Mouse (Mus musculus): ENCODE measurements around the gene Ankrd65. TPM values are rescaled to one million over a fixed set of nuclear protein-coding genes. Genes with fewer than 3 reads are reported as not detected.

Gene Ankrd65
- polyA plus RNA-seq, 1 experiment from 2014 or later, result not detected

- Histone ChIP-seq H3K4me3 (replicated peaks; ENCODE audit: low read length) (no peak overlapping the region), H3K36me3 (ENCODE audit: control insufficient read depth, insufficient read depth) (no peaks in the 10 kb centered on the region), H3K27me3 (replicated peaks; ENCODE audit: control insufficient read depth, insufficient read depth, low read length) (no peaks in the 10 kb centered on the region; the same call in 1 of the 2 replicates), H3K4me1 (replicated peaks; ENCODE audit: control insufficient read depth, insufficient read depth, low read length) (peaks cover 18% of the 10 kb centered on the region), H3K9ac (replicated peaks; ENCODE audit: low read depth, low read length) (no peak overlapping the region), H3K4me2 (ENCODE audit: low read length) (no peak overlapping the region), H3K27ac (ENCODE audit: low read length) (no peak overlapping the region), H3K9me3 (ENCODE audit: control insufficient read depth, low read length) (no peaks in the 10 kb centered on the region)
- 62% methylated on average over 8 of the region's 8 CpGs for WGBS
- ATAC-seq, result no peak
Measured at GRCm38 (mm10) chr4:155838187-155839153, 48.2 kb downstream of the Ankrd65 start.

GRCm38 (mm10) chr4:155839483-155839910 is 49.3 kb downstream of the Ankrd65 start, which contains the start of gene Mxra8:
Gene Mxra8, plus strand, starts transcription at chr4:155839680.
- 5% methylated on average over 16 of the region's 16 CpGs for WGBS
- no peaks in the 10 kb centered on the region for H3K9me3 ChIP-seq (ENCODE audit: control insufficient read depth, low read length)
- H3K4me3 ChIP-seq (replicated peaks; ENCODE audit: low read length), result peak within 1 kb of the TSS; percentile 25
- H3K27ac ChIP-seq (ENCODE audit: low read length), result no peak within 1 kb of the TSS
- peak within 1 kb of the TSS; percentile 40 for H3K4me2 ChIP-seq (ENCODE audit: low read length)
- H3K9ac ChIP-seq (replicated peaks; ENCODE audit: low read depth, low read length), result peak within 1 kb of the TSS; percentile 47
- H3K27me3 ChIP-seq (replicated peaks; ENCODE audit: control insufficient read depth, insufficient read depth, low read length), result no peaks in the 10 kb centered on the region; the same call in 1 of the 2 replicates
- H3K4me1 ChIP-seq (replicated peaks; ENCODE audit: control insufficient read depth, insufficient read depth, low read length), result peaks cover 11% of the 10 kb centered on the region
- H3K36me3 ChIP-seq (ENCODE audit: control insufficient read depth, insufficient read depth), result no peaks in the 10 kb centered on the region
- ATAC-seq, result peak; percentile 44; the same call in 1 of the 2 replicates

GRCm38 (mm10) chr4:155840076-155841002 is 50.1 kb downstream of the Ankrd65 start:
- ATAC-seq, result no peak
- Histone ChIP-seq H3K4me1 (replicated peaks; ENCODE audit: control insufficient read depth, insufficient read depth, low read length) (peaks cover 11% of the 10 kb centered on the region), H3K4me2 (ENCODE audit: low read length) (peak overlapping the region; percentile 40), H3K36me3 (ENCODE audit: control insufficient read depth, insufficient read depth) (no peaks in the 10 kb centered on the region), H3K9ac (replicated peaks; ENCODE audit: low read depth, low read length) (peak overlapping the region; percentile 47), H3K27me3 (replicated peaks; ENCODE audit: control insufficient read depth, insufficient read depth, low read length) (no peaks in the 10 kb centered on the region; the same call in 1 of the 2 replicates), H3K27ac (ENCODE audit: low read length) (no peak overlapping the region), H3K4me3 (replicated peaks; ENCODE audit: low read length) (peak overlapping the region; percentile 25), H3K9me3 (ENCODE audit: control insufficient read depth, low read length) (no peaks in the 10 kb centered on the region)
- WGBS, result 11% methylated on average over 8 of the region's 8 CpGs

- Histone ChIP-seq H3K36me3 (ENCODE audit: control insufficient read depth, insufficient read depth) (no peaks in the 10 kb centered on the region), H3K4me3 (replicated peaks; ENCODE audit: low read length) (peak overlapping the region; percentile 13), H3K27ac (ENCODE audit: low read length) (no peak overlapping the region), H3K4me1 (replicated peaks; ENCODE audit: control insufficient read depth, insufficient read depth, low read length) (peaks cover 11% of the 10 kb centered on the region), H3K4me2 (ENCODE audit: low read length) (peak overlapping the region; percentile 40), H3K27me3 (replicated peaks; ENCODE audit: control insufficient read depth, insufficient read depth, low read length) (no peaks in the 10 kb centered on the region; the same call in 1 of the 2 replicates), H3K9ac (replicated peaks; ENCODE audit: low read depth, low read length) (peak overlapping the region; percentile 5), H3K9me3 (ENCODE audit: control insufficient read depth, low read length) (no peaks in the 10 kb centered on the region)
- peak; percentile 23; the same call in 1 of the 2 replicates for ATAC-seq
- 1% methylated on average over 32 of the region's 32 CpGs for WGBS
Measured at GRCm38 (mm10) chr4:155841003-155841454, 50.8 kb downstream of the Ankrd65 start.

GRCm38 (mm10) chr4:155841651-155842270 is 51.5 kb downstream of the Ankrd65 start:
- 37% methylated on average over 38 of the region's 38 CpGs for WGBS
- H3K4me2 ChIP-seq (ENCODE audit: low read length), result no peak overlapping the region
- H3K9ac ChIP-seq (replicated peaks; ENCODE audit: low read depth, low read length), result no peak overlapping the region
- H3K27ac ChIP-seq (ENCODE audit: low read length), result no peak overlapping the region
- no peak overlapping the region for H3K4me3 ChIP-seq (replicated peaks; ENCODE audit: low read length)
- no peaks in the 10 kb centered on the region; the same call in 1 of the 2 replicates for H3K27me3 ChIP-seq (replicated peaks; ENCODE audit: control insufficient read depth, insufficient read depth, low read length)
- H3K4me1 ChIP-seq (replicated peaks; ENCODE audit: control insufficient read depth, insufficient read depth, low read length), result peaks cover 16% of the 10 kb centered on the region
- ATAC-seq, result no peak
- H3K36me3 ChIP-seq (ENCODE audit: control insufficient read depth, insufficient read depth), result no peaks in the 10 kb centered on the region
- no peaks in the 10 kb centered on the region for H3K9me3 ChIP-seq (ENCODE audit: control insufficient read depth, low read length)

- H3K4me1 ChIP-seq (replicated peaks; ENCODE audit: control insufficient read depth, insufficient read depth, low read length), result peaks cover 22% of the 10 kb centered on the region
- no peak overlapping the region for H3K27ac ChIP-seq (ENCODE audit: low read length)
- H3K9me3 ChIP-seq (ENCODE audit: control insufficient read depth, low read length), result no peaks in the 10 kb centered on the region
- H3K4me3 ChIP-seq (replicated peaks; ENCODE audit: low read length), result no peak overlapping the region
- no peak overlapping the region for H3K4me2 ChIP-seq (ENCODE audit: low read length)
- ATAC-seq, result no peak
- H3K36me3 ChIP-seq (ENCODE audit: control insufficient read depth, insufficient read depth), result no peaks in the 10 kb centered on the region
- no peaks in the 10 kb centered on the region; the same call in 1 of the 2 replicates for H3K27me3 ChIP-seq (replicated peaks; ENCODE audit: control insufficient read depth, insufficient read depth, low read length)
- WGBS, result 90% methylated on average over 5 of the region's 5 CpGs
- H3K9ac ChIP-seq (replicated peaks; ENCODE audit: low read depth, low read length), result no peak overlapping the region
Measured at GRCm38 (mm10) chr4:155843231-155843630, 53.0 kb downstream of the Ankrd65 start.

GRCm38 (mm10) chr4:155846871-155847578 is 56.8 kb downstream of the Ankrd65 start, which contains the start of gene Dvl1:
Gene Dvl1, plus strand, starts transcription at chr4:155847402.
- Histone ChIP-seq H3K4me2 (ENCODE audit: low read length) (peak within 1 kb of the TSS; percentile 98), H3K9me3 (ENCODE audit: control insufficient read depth, low read length) (no peaks in the 10 kb centered on the region), H3K9ac (replicated peaks; ENCODE audit: low read depth, low read length) (peak within 1 kb of the TSS; percentile 94), H3K27me3 (replicated peaks; ENCODE audit: control insufficient read depth, insufficient read depth, low read length) (no peaks in the 10 kb centered on the region), H3K4me1 (replicated peaks; ENCODE audit: control insufficient read depth, insufficient read depth, low read length) (peaks cover 39% of the 10 kb centered on the region), H3K4me3 (replicated peaks; ENCODE audit: low read length) (peak within 1 kb of the TSS; percentile 68), H3K36me3 (ENCODE audit: control insufficient read depth, insufficient read depth) (no peaks in the 10 kb centered on the region), H3K27ac (ENCODE audit: low read length) (peak within 1 kb of the TSS; percentile 72)
- ATAC-seq, result peak; percentile 90
- WGBS, result 2% methylated on average over 45 of the region's 65 CpGs
